Mouse (Mus musculus) G1E (cell line): Measurements from ENCODE around the gene Miga2. TPM values are rescaled to one million over a fixed set of nuclear protein-coding genes. Genes with fewer than 3 reads are reported as not detected.

Experiments used
- ATAC-seq: 2 replicates; pipeline ENCODE4 v1.8.0; 2016; ENCODE audit warnings: mild to moderate bottlenecking; ENCODE audit not compliant: insufficient number of reproducible peaks, poor library complexity, low FRiP score, severe bottlenecking; ENCODE audit errors: extremely low read depth
- DNase-seq: peaks from one replicate; pipeline ENCODE4 v3.0.0; 2012; ENCODE audit warnings: low spot score
- H3K27me3 ChIP-seq: 2 replicates; pipeline ENCODE4 v1.6.1; 2012; ENCODE audit warnings: mild to moderate bottlenecking, low read length, inconsistent platforms; ENCODE audit not compliant: insufficient read depth
- H3K36me3 ChIP-seq: replicated peaks from 2 replicates; pipeline ENCODE3; 2012; ENCODE audit warnings: mild to moderate bottlenecking, inconsistent platforms
- H3K4me1 ChIP-seq: 2 replicates; pipeline ENCODE4 v1.6.1; 2012; ENCODE audit warnings: low read depth, low read length, inconsistent platforms, mixed read lengths; ENCODE audit not compliant: insufficient read depth
- H3K4me3 ChIP-seq: 2 replicates; pipeline ENCODE4 v1.5.1; 2012; ENCODE audit warnings: low read depth, mild to moderate bottlenecking, inconsistent platforms, low read length, moderate library complexity, mixed read lengths
- H3K9me3 ChIP-seq: replicated peaks from 2 replicates; pipeline ENCODE4 v1.6.1; 2012; ENCODE audit warnings: inconsistent platforms
- CTCF ChIP-seq: IDR thresholded peaks from 2 replicates; pipeline ENCODE4 v1.5.1; 2012; ENCODE audit warnings: low read depth, low read length, inconsistent platforms, mixed read lengths
- GATA1 ChIP-seq: IDR thresholded peaks from 2 replicates; pipeline ENCODE4 v1.6.1; 2012; ENCODE audit warnings: borderline replicate concordance, low read length, inconsistent platforms, mixed read lengths
- GATA2 ChIP-seq: IDR thresholded peaks from 2 replicates; pipeline ENCODE4 v1.6.1; 2012; ENCODE audit warnings: low read depth, low read length, inconsistent platforms, borderline replicate concordance
- POLR2AphosphoS5 ChIP-seq: IDR thresholded peaks from 2 replicates; pipeline ENCODE4 v1.6.1; 2012; ENCODE audit warnings: low read depth, low read length, inconsistent platforms; ENCODE audit not compliant: insufficient replicate concordance
- TAL1 ChIP-seq: conservative IDR thresholded peaks from 2 replicates; pipeline ENCODE4 v1.6.1; 2012; ENCODE audit warnings: low read depth, low read length, inconsistent platforms, mixed read lengths
- polyA plus RNA-seq: library from polyadenylated mRNA; stranded (reverse); fragments of >175 nt; gene quantifications from 2 replicates; pipeline ENCODE4 v1.2.3, GENCODE M21; 2012
- total RNA-seq, 2 experiments: library from RNA; stranded (forward) in 1 of 2; stranded (reverse) in 1 of 2; fragments of 200-1000 nt in 1 of 2; fragments of >200 nt in 1 of 2; fragmentation: Nextera tagmentation in 1 of 2; gene quantifications; 2 replicates each; pipeline ENCODE4 v1.2.3; 2014 to 2017

The Miga2 gene
- total and polyA plus RNA-seq, 3 experiments = 9.0 to 9.5 (median 9.2) TPM

GRCm38 (mm10) chr2:30365281-30366069 is 1.4 kb downstream of the Miga2 start:
- peaks cover 4% of the 10 kb centered on the region; the same call in 1 of the 2 replicates for H3K9me3 ChIP-seq
- DNase-seq (no peak), ATAC-seq (no peak)
- no peaks in the 10 kb centered on the region for H3K27me3 ChIP-seq
- H3K36me3 ChIP-seq = peaks cover 55% of the 10 kb centered on the region
- no peak for TF ChIP-seq GATA2
- TF ChIP-seq CTCF = no peak
- TF ChIP-seq GATA1 = no peak
- no peak for TF ChIP-seq POLR2AphosphoS5
- no peak for TF ChIP-seq TAL1
- H3K4me3 ChIP-seq = peak overlapping the region; percentile 88; the same call in 1 of the 2 replicates
- peaks cover 31% of the 10 kb centered on the region for H3K4me1 ChIP-seq

- no peak for DNase-seq
- H3K27me3 ChIP-seq = no peaks in the 10 kb centered on the region
Measured at GRCm38 (mm10) chr2:30366203-30366602, 2.2 kb downstream of the Miga2 start.

GRCm38 (mm10) chr2:30371544-30371943 is 7.5 kb downstream of the Miga2 start:
- H3K27me3 ChIP-seq = no peaks in the 10 kb centered on the region
- H3K4me1 ChIP-seq = peaks cover 11% of the 10 kb centered on the region; the same call in 1 of the 2 replicates
- no peak for DNase-seq
- no peaks in the 10 kb centered on the region for H3K9me3 ChIP-seq
- peaks cover 95% of the 10 kb centered on the region for H3K36me3 ChIP-seq
- H3K4me3 ChIP-seq = no peak overlapping the region
- ATAC-seq = no peak
- TF ChIP-seq GATA1 = no peak
- no peak for TF ChIP-seq TAL1
- no peak for TF ChIP-seq POLR2AphosphoS5
- TF ChIP-seq CTCF = no peak
- TF ChIP-seq GATA2 = no peak

More at GRCm38 (mm10) chr2:30366203-30366602, 2.2 kb downstream of the Miga2 start:
- ATAC-seq = no peak
- Histone ChIP-seq H3K4me3 (no peak overlapping the region), H3K9me3 (peaks cover 4% of the 10 kb centered on the region; the same call in 1 of the 2 replicates), H3K36me3 (peaks cover 62% of the 10 kb centered on the region), H3K4me1 (peaks cover 31% of the 10 kb centered on the region)
- TF ChIP-seq TAL1 (no peak), GATA2 (no peak), POLR2AphosphoS5 (no peak), CTCF (no peak), GATA1 (no peak)

GRCm38 (mm10) chr2:30372726-30373125 is 8.7 kb downstream of the Miga2 start:
- peaks cover 8% of the 10 kb centered on the region; the same call in 1 of the 2 replicates for H3K4me1 ChIP-seq
- no peaks in the 10 kb centered on the region for H3K27me3 ChIP-seq
- no peak overlapping the region for H3K4me3 ChIP-seq
- DNase-seq = no peak
- TF ChIP-seq GATA1 (no peak), TAL1 (no peak), POLR2AphosphoS5 (no peak), CTCF (no peak), GATA2 (no peak)
- H3K9me3 ChIP-seq = no peaks in the 10 kb centered on the region
- H3K36me3 ChIP-seq = peaks cover 95% of the 10 kb centered on the region
- ATAC-seq = no peak

- TF ChIP-seq TAL1 = no peak
- no peak for TF ChIP-seq POLR2AphosphoS5
- no peak for TF ChIP-seq GATA1
- no peak for TF ChIP-seq GATA2
- no peak for TF ChIP-seq CTCF
- ATAC-seq = no peak
- Histone ChIP-seq H3K9me3 (no peaks in the 10 kb centered on the region), H3K4me1 (peaks cover 33% of the 10 kb centered on the region), H3K4me3 (no peak overlapping the region), H3K36me3 (peaks cover 94% of the 10 kb centered on the region), H3K27me3 (no peaks in the 10 kb centered on the region)
- no peak for DNase-seq
Measured at GRCm38 (mm10) chr2:30375893-30376292, 11.9 kb downstream of the Miga2 start.

GRCm38 (mm10) chr2:30377721-30378120 is 13.7 kb downstream of the Miga2 start:
- Histone ChIP-seq H3K36me3 (peaks cover 96% of the 10 kb centered on the region), H3K9me3 (no peaks in the 10 kb centered on the region), H3K4me1 (peaks cover 44% of the 10 kb centered on the region), H3K4me3 (no peak overlapping the region), H3K27me3 (no peaks in the 10 kb centered on the region)
- no peak for TF ChIP-seq TAL1
- TF ChIP-seq POLR2AphosphoS5 = no peak
- TF ChIP-seq GATA1 = no peak
- no peak for TF ChIP-seq GATA2
- TF ChIP-seq CTCF = no peak
- ATAC-seq (no peak), DNase-seq (no peak)
